Mouse (Mus musculus): ENCODE data around the gene Ereg. TPM values are rescaled to one million over a fixed set of nuclear protein-coding genes. Genes with fewer than 3 reads are reported as not detected.

Gene Ereg
- polyA plus RNA-seq, 1 experiment from 2014 or later = not detected

- no peak overlapping the region for H3K27ac ChIP-seq
- ATAC-seq (ENCODE audit: low FRiP score) = no peak
- H3K4me3 ChIP-seq = no peak overlapping the region
- WGBS = 71% methylated on average over 1 of the region's 1 CpGs
- H3K9me3 ChIP-seq (replicated peaks) = no peaks in the 10 kb centered on the region
- no peak overlapping the region for H3K4me2 ChIP-seq (replicated peaks)
- no peaks in the 10 kb centered on the region for H3K36me3 ChIP-seq
- no peaks in the 10 kb centered on the region for H3K27me3 ChIP-seq
- no peak overlapping the region for H3K9ac ChIP-seq
- H3K4me1 ChIP-seq = no peaks in the 10 kb centered on the region
These were observed 40.2 kb downstream of the Ereg start for GRCm38 (mm10) chr5:91114574-91114973.

GRCm38 (mm10) chr5:91118618-91119017, 44.2 kb downstream of the Ereg start:
- H3K4me1 ChIP-seq = no peaks in the 10 kb centered on the region
- H3K9ac ChIP-seq = no peak overlapping the region
- no peaks in the 10 kb centered on the region for H3K36me3 ChIP-seq
- H3K4me2 ChIP-seq (replicated peaks) = no peak overlapping the region
- no peaks in the 10 kb centered on the region for H3K27me3 ChIP-seq
- no peaks in the 10 kb centered on the region for H3K9me3 ChIP-seq (replicated peaks)
- ATAC-seq (ENCODE audit: low FRiP score) = no peak
- H3K27ac ChIP-seq = no peak overlapping the region
- H3K4me3 ChIP-seq = no peak overlapping the region

GRCm38 (mm10) chr5:91123404-91123803, 49.0 kb downstream of the Ereg start:
- 82% methylated on average over 4 of the region's 4 CpGs for WGBS
- Histone ChIP-seq H3K36me3 (no peaks in the 10 kb centered on the region), H3K4me2 (replicated peaks) (no peak overlapping the region), H3K27ac (no peak overlapping the region), H3K4me1 (no peaks in the 10 kb centered on the region), H3K4me3 (no peak overlapping the region), H3K27me3 (no peaks in the 10 kb centered on the region), H3K9ac (no peak overlapping the region), H3K9me3 (replicated peaks) (no peaks in the 10 kb centered on the region)
- no peak for ATAC-seq (ENCODE audit: low FRiP score)

- Histone ChIP-seq H3K4me3 (no peak overlapping the region), H3K4me1 (no peaks in the 10 kb centered on the region), H3K4me2 (replicated peaks) (no peak overlapping the region), H3K36me3 (no peaks in the 10 kb centered on the region), H3K9me3 (replicated peaks) (no peaks in the 10 kb centered on the region), H3K27me3 (no peaks in the 10 kb centered on the region), H3K9ac (no peak overlapping the region), H3K27ac (no peak overlapping the region)
- no peak for ATAC-seq (ENCODE audit: low FRiP score)
- WGBS = 93% methylated on average over 2 of the region's 2 CpGs
These were observed 49.7 kb downstream of the Ereg start for GRCm38 (mm10) chr5:91124140-91124539.

- no peak for ATAC-seq (ENCODE audit: low FRiP score)
- H3K4me1 ChIP-seq = no peaks in the 10 kb centered on the region
- WGBS = 90% methylated on average over 1 of the region's 1 CpGs
These were observed 52.2 kb downstream of the Ereg start for GRCm38 (mm10) chr5:91126623-91127022.

GRCm38 (mm10) chr5:91134961-91135360, 60.5 kb downstream of the Ereg start:
- no peak overlapping the region for H3K4me2 ChIP-seq (replicated peaks)
- no peaks in the 10 kb centered on the region for H3K36me3 ChIP-seq
- H3K27ac ChIP-seq = no peak overlapping the region
- H3K4me3 ChIP-seq = no peak overlapping the region
- peaks cover 20% of the 10 kb centered on the region for H3K27me3 ChIP-seq
- H3K9ac ChIP-seq = no peak overlapping the region
- no peak for ATAC-seq (ENCODE audit: low FRiP score)
- H3K9me3 ChIP-seq (replicated peaks) = no peaks in the 10 kb centered on the region
- H3K4me1 ChIP-seq = peaks cover 7% of the 10 kb centered on the region
- 69% methylated on average over 1 of the region's 1 CpGs for WGBS

More at GRCm38 (mm10) chr5:91126623-91127022, 52.2 kb downstream of the Ereg start:
- no peak overlapping the region for H3K9ac ChIP-seq
- H3K27me3 ChIP-seq = no peaks in the 10 kb centered on the region
- no peaks in the 10 kb centered on the region for H3K9me3 ChIP-seq (replicated peaks)
- no peak overlapping the region for H3K4me2 ChIP-seq (replicated peaks)
- no peak overlapping the region for H3K27ac ChIP-seq
- H3K4me3 ChIP-seq = no peak overlapping the region
- no peaks in the 10 kb centered on the region for H3K36me3 ChIP-seq

- H3K27ac ChIP-seq = no peak overlapping the region
- no peak for ATAC-seq (ENCODE audit: low FRiP score)
- H3K4me3 ChIP-seq = peak overlapping the region; percentile 61
- WGBS = 5% methylated on average over 7 of the region's 7 CpGs
- H3K36me3 ChIP-seq = no peaks in the 10 kb centered on the region
- H3K9me3 ChIP-seq (replicated peaks) = no peaks in the 10 kb centered on the region
- peak overlapping the region; percentile 91 for H3K4me2 ChIP-seq (replicated peaks)
- no peak overlapping the region for H3K9ac ChIP-seq
- peaks cover 33% of the 10 kb centered on the region for H3K27me3 ChIP-seq
- peaks cover 7% of the 10 kb centered on the region for H3K4me1 ChIP-seq
These were observed 64.5 kb downstream of the Ereg start for GRCm38 (mm10) chr5:91138970-91139369.

GRCm38 (mm10) chr5:91139446-91139873, 65.0 kb downstream of the Ereg start, which contains the start of gene Areg:
TSS of gene Areg (plus strand) at chr5:91139599.
- Histone ChIP-seq H3K4me2 (replicated peaks) (peak within 1 kb of the TSS; percentile 91), H3K27ac (no peak within 1 kb of the TSS), H3K9me3 (replicated peaks) (no peaks in the 10 kb centered on the region), H3K9ac (peak within 1 kb of the TSS; percentile 40), H3K27me3 (peaks cover 33% of the 10 kb centered on the region), H3K4me3 (peak within 1 kb of the TSS; percentile 61), H3K4me1 (peaks cover 7% of the 10 kb centered on the region), H3K36me3 (no peaks in the 10 kb centered on the region)
- peak; percentile 87 for ATAC-seq (ENCODE audit: low FRiP score)
- WGBS = under 1% methylated on average over 43 of the region's 44 CpGs

- Histone ChIP-seq H3K27ac (no peak overlapping the region), H3K4me1 (peaks cover 7% of the 10 kb centered on the region), H3K4me3 (no peak overlapping the region), H3K36me3 (no peaks in the 10 kb centered on the region), H3K9ac (no peak overlapping the region), H3K9me3 (replicated peaks) (no peaks in the 10 kb centered on the region), H3K27me3 (peaks cover 33% of the 10 kb centered on the region), H3K4me2 (replicated peaks) (no peak overlapping the region)
- WGBS = 48% methylated on average over 13 of the region's 13 CpGs
- no peak for ATAC-seq (ENCODE audit: low FRiP score)
These were observed 66.5 kb downstream of the Ereg start for GRCm38 (mm10) chr5:91140896-91141448.

Other genes starting within 250 kb of the Ereg start
- 0.25 and 0.30 TPM in 2 replicates for gene Cxcl1, start 183.4 kb upstream of the Ereg start, polyA plus RNA-seq (2016; fragmentation: Nextera tagmentation; extraction: Ambion mirVana)
- not detected in 2 replicates for gene Cxcl2, start 170.8 kb upstream of the Ereg start, polyA plus RNA-seq (2016; fragmentation: Nextera tagmentation; extraction: Ambion mirVana)
- gene Mthfd2l, start 143.5 kb upstream of the Ereg start, polyA plus RNA-seq (2016; fragmentation: Nextera tagmentation; extraction: Ambion mirVana) = 91.6 and 94.2 TPM in 2 replicates
- 0.18 TPM in 1 of 2 replicates, not detected in the other for gene Epgn, start 47.2 kb upstream of the Ereg start, polyA plus RNA-seq (2016; fragmentation: Nextera tagmentation; extraction: Ambion mirVana)
- not detected in 2 replicates for gene Areg, start 65.0 kb downstream of the Ereg start, polyA plus RNA-seq (2016; fragmentation: Nextera tagmentation; extraction: Ambion mirVana)